ENCODE assay signal across 12 mouse cellular contexts in the genomic region with DNA sequence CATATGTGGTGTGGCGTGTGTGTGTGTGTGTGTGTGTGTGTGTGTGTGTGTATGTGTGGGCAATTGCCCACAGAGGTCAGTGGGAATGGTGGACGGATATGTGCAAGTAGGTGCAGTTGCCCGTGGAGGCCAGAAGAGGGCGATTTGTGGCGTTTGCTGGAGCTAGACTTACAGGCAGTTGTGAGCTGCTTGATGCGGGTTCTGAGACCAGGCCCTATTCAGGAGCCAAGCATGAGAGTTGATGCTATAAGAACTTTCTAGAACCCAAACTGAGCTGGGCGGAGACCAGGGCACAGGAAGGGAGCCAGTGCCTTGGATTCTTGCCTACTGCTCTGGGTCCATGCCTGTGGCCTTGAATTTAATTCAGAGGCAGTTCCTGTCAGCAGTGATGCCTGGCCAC. TPM values are rescaled to one million over a fixed set of nuclear protein-coding genes. Genes with fewer than 3 reads are reported as not detected.
A peak's percentile ranks its signal among the peaks of the same experiment; 100 is the strongest.
DNase-seq lines count a peak whose midpoint lies in the region; ATAC-seq and TF ChIP-seq lines count a peak whose summit lies in the region.
"Had no signal": no experiment of that assay in that cellular context is flagged by ENCODE, and none has a peak within 500 bp of the region (broad histone marks: within the 10 kb centered on the region; RNA-seq: fewer than 3 reads in every experiment).

No protein-coding gene starts in this region.

- no peak for TF ChIP-seq POLR2A in MEL (IDR thresholded peaks at IDR 0.05; ENCODE audit: control insufficient read depth in 1 of 2, insufficient read depth in 1 of 2, low read depth in 1 of 2, low read length in 2 of 2, poor library complexity in 1 of 2)

- peak; percentile 27 for TF ChIP-seq RAD21 in MEL (IDR thresholded peaks at IDR 0.05; ENCODE audit: low read depth, low read length)

- no peak overlapping the region for H3K27ac ChIP-seq in intestine, postnatal 0 days (ENCODE audit: low read depth, low read length)
- H3K27ac ChIP-seq in intestine, embryonic 16.5 days (ENCODE audit: low read length) = no peak overlapping the region
- H3K27ac ChIP-seq in MEL (ENCODE audit: control insufficient read depth, low read depth, low read length) = no peak overlapping the region
- no peak overlapping the region for H3K27ac ChIP-seq in liver, embryonic 14.5 days
- H3K27ac ChIP-seq: kidney, embryonic 15.5 days; limb, embryonic 15.5 days had no signal

- no peak for ATAC-seq in intestine, postnatal 0 days
- no peak for ATAC-seq in intestine, embryonic 16.5 days
- ATAC-seq in liver, embryonic 14.5 days (ENCODE audit: insufficient read depth) = no peak

- TF ChIP-seq EP300 in MEL (IDR thresholded peaks at IDR 0.05; ENCODE audit: low read depth in 1 of 2, low read length in 2 of 2) = no peak
- no peak for TF ChIP-seq EP300 in liver, embryonic 14.5 days (IDR thresholded peaks at IDR 0.05; ENCODE audit: low read depth)

- 83% methylated on average over 7 of the region's 7 CpGs for WGBS in intestine, postnatal 0 days
- 90% methylated on average over 7 of the region's 7 CpGs for WGBS in intestine, embryonic 16.5 days
- WGBS in liver, embryonic 14.5 days (ENCODE audit: insufficient replicate concordance) = 60% methylated on average over 7 of the region's 7 CpGs

- H3K4me2 ChIP-seq in intestine, postnatal 0 days (replicated peaks; ENCODE audit: low read depth) = no peak overlapping the region
- H3K4me2 ChIP-seq in intestine, embryonic 16.5 days (ENCODE audit: low read depth, low read length) = no peak overlapping the region
- no peak overlapping the region for H3K4me2 ChIP-seq in liver, embryonic 14.5 days (ENCODE audit: low read depth)
- H3K4me2 ChIP-seq: kidney, embryonic 15.5 days; limb, embryonic 15.5 days had no signal

- no peaks in the 10 kb centered on the region for H3K9me3 ChIP-seq in intestine, postnatal 0 days (ENCODE audit: control insufficient read depth)
- H3K9me3 ChIP-seq in intestine, embryonic 16.5 days (ENCODE audit: control insufficient read depth, low read length) = no peaks in the 10 kb centered on the region
- no peaks in the 10 kb centered on the region for H3K9me3 ChIP-seq in MEL (replicated peaks; ENCODE audit: insufficient read depth, low read length)
- H3K9me3 ChIP-seq in liver, embryonic 14.5 days (ENCODE audit: control insufficient read depth, low read length) = no peaks in the 10 kb centered on the region
- H3K9me3 ChIP-seq: kidney, embryonic 15.5 days; limb, embryonic 15.5 days had no signal

- H3K4me1 ChIP-seq in intestine, postnatal 0 days (replicated peaks; ENCODE audit: control insufficient read depth, insufficient read depth, low read length) = peaks cover 4% of the 10 kb centered on the region; the same call in 1 of the 2 replicates
- peaks cover 10% of the 10 kb centered on the region; the same call in 1 of the 2 replicates for H3K4me1 ChIP-seq in intestine, embryonic 16.5 days (ENCODE audit: control insufficient read depth, insufficient read depth, low read length)
- no peaks in the 10 kb centered on the region for H3K4me1 ChIP-seq in MEL (ENCODE audit: control insufficient read depth in 1 of 2, insufficient read depth in 2 of 2, low read length in 2 of 2)
- no peaks in the 10 kb centered on the region; a peak in 1 of 4 replicates for H3K4me1 ChIP-seq in liver, embryonic 14.5 days (replicated peaks; ENCODE audit: control insufficient read depth in 2 of 2, insufficient read depth in 2 of 2, low read length in 1 of 2)

- H3K79me2 ChIP-seq in MEL (ENCODE audit: control insufficient read depth, insufficient read depth, low read length, poor library complexity) = no peaks in the 10 kb centered on the region

- H3K36me3 ChIP-seq in intestine, postnatal 0 days (ENCODE audit: control insufficient read depth, insufficient read depth) = no peaks in the 10 kb centered on the region
- no peaks in the 10 kb centered on the region for H3K36me3 ChIP-seq in intestine, embryonic 16.5 days (ENCODE audit: control insufficient read depth, insufficient read depth, low read length)
- no peaks in the 10 kb centered on the region for H3K36me3 ChIP-seq in MEL (ENCODE audit: control insufficient read depth in 1 of 2, insufficient read depth in 2 of 2, low read length in 2 of 2)
- no peaks in the 10 kb centered on the region for H3K36me3 ChIP-seq in liver, embryonic 14.5 days (replicated peaks; ENCODE audit: control insufficient read depth, insufficient read depth, low read depth)
- H3K36me3 ChIP-seq: kidney, embryonic 15.5 days; limb, embryonic 15.5 days had no signal

- no peak overlapping the region for H3K4me3 ChIP-seq in intestine, postnatal 0 days (ENCODE audit: low read depth, low read length)
- no peak overlapping the region for H3K4me3 ChIP-seq in intestine, embryonic 16.5 days (ENCODE audit: low read length)
- H3K4me3 ChIP-seq in MEL (ENCODE audit: control insufficient read depth in 1 of 2, insufficient read depth in 1 of 2, low read depth in 2 of 2, low read length in 2 of 2) = no peak overlapping the region
- H3K4me3 ChIP-seq in liver, embryonic 14.5 days (ENCODE audit: insufficient read depth in 1 of 2, low read depth in 2 of 2, low read length in 2 of 2) = no peak overlapping the region
- H3K4me3 ChIP-seq: kidney, embryonic 15.5 days; limb, embryonic 15.5 days; myocyte had no signal

- peak; percentile 57 for TF ChIP-seq CTCF in intestine, postnatal 0 days (IDR thresholded peaks at IDR 0.05; ENCODE audit: low read depth)
- peak; percentile 56 to 68 (median 60) for TF ChIP-seq CTCF in MEL (IDR thresholded peaks at IDR 0.05 in 2 of 3, conservative IDR thresholded peaks at IDR 0.05 in 1 of 3; ENCODE audit: control insufficient read depth in 1 of 3, insufficient read depth in 1 of 3, low read depth in 2 of 3, low read length in 3 of 3, poor library complexity in 1 of 3, severe bottlenecking in 1 of 3)
- peak; percentile 65 for TF ChIP-seq CTCF in liver, embryonic 14.5 days (IDR thresholded peaks at IDR 0.05; ENCODE audit: low read depth)

- DNase-seq in 416B (ENCODE audit: low read depth) = peak; percentile 58
- DNase-seq in MEL (ENCODE audit: low read depth, low spot score) = peak; percentile 52
- no peak for DNase-seq in liver, embryonic 14.5 days (ENCODE audit: low read depth in 3 of 3, low spot score in 3 of 3)
- DNase-seq in frontal cortex, postnatal 10 days (ENCODE audit: low spot score in 2 of 2) = no peak
- no peak for DNase-seq in thymus, postnatal 25 days
- DNase-seq: thymus, adult 18-20 months had no signal

- no peak overlapping the region for H3K9ac ChIP-seq in intestine, postnatal 0 days (ENCODE audit: low read depth, low read length)
- no peak overlapping the region for H3K9ac ChIP-seq in intestine, embryonic 16.5 days (ENCODE audit: low read depth, low read length)
- no peak overlapping the region for H3K9ac ChIP-seq in MEL (ENCODE audit: control insufficient read depth, low read depth, low read length, poor library complexity, severe bottlenecking)
- no peak overlapping the region for H3K9ac ChIP-seq in liver, embryonic 14.5 days (replicated peaks)
- H3K9ac ChIP-seq: kidney, embryonic 15.5 days; limb, embryonic 15.5 days had no signal

- no peaks in the 10 kb centered on the region for H3K27me3 ChIP-seq in intestine, postnatal 0 days (replicated peaks; ENCODE audit: control insufficient read depth, insufficient read depth, low read length)
- H3K27me3 ChIP-seq in intestine, embryonic 16.5 days (replicated peaks; ENCODE audit: control insufficient read depth, insufficient read depth, low read length) = no peaks in the 10 kb centered on the region
- H3K27me3 ChIP-seq in MEL (ENCODE audit: control insufficient read depth in 1 of 2, insufficient read depth in 2 of 2, low read length in 2 of 2) = peaks cover 0 to 2% of the 10 kb centered on the region in 2 experiments; a peak in 2 of 4 replicates
- H3K27me3 ChIP-seq in liver, embryonic 14.5 days (ENCODE audit: control insufficient read depth, insufficient read depth, low read length) = peaks cover 3% of the 10 kb centered on the region; the same call in 1 of the 2 replicates
- H3K27me3 ChIP-seq: kidney, embryonic 15.5 days; limb, embryonic 15.5 days had no signal

TF ChIP-seq in MEL, 35 proteins besides CTCF, POLR2A, EP300 and RAD21:
- TF ChIP-seq GABPA (IDR thresholded peaks at IDR 0.05; ENCODE audit: low read depth, low read length) (no peak), CHD2 (IDR thresholded peaks at IDR 0.05; ENCODE audit: low read length) (no peak), ELF1 (IDR thresholded peaks at IDR 0.05; ENCODE audit: low read depth, low read length) (no peak), USF1 (IDR thresholded peaks at IDR 0.05; ENCODE audit: low read depth, low read length) (no peak), TAL1 (IDR thresholded peaks at IDR 0.05; ENCODE audit: low read length) (no peak), UBTF (IDR thresholded peaks at IDR 0.05; ENCODE audit: borderline replicate concordance, insufficient read depth, low read depth, low read length) (no peak), POLR2AphosphoS2 (IDR thresholded peaks at IDR 0.05; ENCODE audit: low read length) (no peak), RCOR1 (IDR thresholded peaks at IDR 0.05; ENCODE audit: low read depth, low read length) (no peak), MAFK (IDR thresholded peaks at IDR 0.05; ENCODE audit: borderline replicate concordance, low read depth, low read length) (no peak), MAX (IDR thresholded peaks at IDR 0.05; ENCODE audit: low read length) (no peak), SMC3 (IDR thresholded peaks at IDR 0.05; ENCODE audit: low read depth, low read length) (peak; percentile 58), E2F4 (IDR thresholded peaks at IDR 0.05; ENCODE audit: borderline replicate concordance, low read depth, low read length) (no peak), CHD1 (IDR thresholded peaks at IDR 0.05; ENCODE audit: low read depth, low read length) (no peak), HCFC1 (IDR thresholded peaks at IDR 0.05; ENCODE audit: low read depth, low read length) (no peak), ZC3H11A (IDR thresholded peaks at IDR 0.05; ENCODE audit: low read depth, low read length) (0 out of 2 replicates have a peak, but pooled peaks have one; percentile 10), GATA1 (IDR thresholded peaks at IDR 0.05; ENCODE audit: low read depth, low read length) (no peak), MYB (IDR thresholded peaks at IDR 0.05; ENCODE audit: low read depth, low read length) (no peak)

RNA-seq across cellular contexts. Expression of a gene that starts 12.8 kb away (rescaled TPM):
- polyA plus RNA-seq in intestine, postnatal 0 days (2015; fragmentation: Nextera tagmentation; extraction: Ambion mirVana) = 0.75 and 0.81 TPM in 2 replicates
- polyA plus RNA-seq in intestine, embryonic 16.5 days (2015; fragmentation: Nextera tagmentation; extraction: Ambion mirVana) = 0.93 and 1.0 TPM in 2 replicates
- not detected in 2 replicates for total RNA-seq in MEL (2012; rRNA removed)
- polyA plus RNA-seq in MEL (2012; ENCODE audit: insufficient read depth in 1 of 2, insufficient read length in 2 of 2, low read depth in 1 of 2, low replicate concordance in 2 of 2, missing spikeins in 1 of 2) = not detected
- polyA plus RNA-seq in liver, embryonic 14.5 days (2012; rRNA removed) = 0.02 TPM in 1 of 2 replicates, not detected in the other
- not detected in 2 replicates for polyA plus RNA-seq in liver, embryonic 14.5 days (2014; fragmentation: Nextera tagmentation; extraction: Ambion mirVana)
- polyA plus RNA-seq: heart, embryonic 16.5 days; myocyte had no signal

Comparison
In these comparisons a context has a peak if more than half of its experiments do, and no peak if none do; other contexts are left out.
1. DNase-seq: peak in 416B (single experiment) and MEL (single experiment); none in liver, embryonic 14.5 days (0 of 3), frontal cortex, postnatal 10 days (0 of 2) and thymus, postnatal 25 days (single experiment).
2. Peak in every context shown above with its lines, with median percentiles within 50 percentile points of each other: CTCF ChIP-seq.